ENCODE assay signal across 8 mouse cellular contexts in the genomic region with DNA sequence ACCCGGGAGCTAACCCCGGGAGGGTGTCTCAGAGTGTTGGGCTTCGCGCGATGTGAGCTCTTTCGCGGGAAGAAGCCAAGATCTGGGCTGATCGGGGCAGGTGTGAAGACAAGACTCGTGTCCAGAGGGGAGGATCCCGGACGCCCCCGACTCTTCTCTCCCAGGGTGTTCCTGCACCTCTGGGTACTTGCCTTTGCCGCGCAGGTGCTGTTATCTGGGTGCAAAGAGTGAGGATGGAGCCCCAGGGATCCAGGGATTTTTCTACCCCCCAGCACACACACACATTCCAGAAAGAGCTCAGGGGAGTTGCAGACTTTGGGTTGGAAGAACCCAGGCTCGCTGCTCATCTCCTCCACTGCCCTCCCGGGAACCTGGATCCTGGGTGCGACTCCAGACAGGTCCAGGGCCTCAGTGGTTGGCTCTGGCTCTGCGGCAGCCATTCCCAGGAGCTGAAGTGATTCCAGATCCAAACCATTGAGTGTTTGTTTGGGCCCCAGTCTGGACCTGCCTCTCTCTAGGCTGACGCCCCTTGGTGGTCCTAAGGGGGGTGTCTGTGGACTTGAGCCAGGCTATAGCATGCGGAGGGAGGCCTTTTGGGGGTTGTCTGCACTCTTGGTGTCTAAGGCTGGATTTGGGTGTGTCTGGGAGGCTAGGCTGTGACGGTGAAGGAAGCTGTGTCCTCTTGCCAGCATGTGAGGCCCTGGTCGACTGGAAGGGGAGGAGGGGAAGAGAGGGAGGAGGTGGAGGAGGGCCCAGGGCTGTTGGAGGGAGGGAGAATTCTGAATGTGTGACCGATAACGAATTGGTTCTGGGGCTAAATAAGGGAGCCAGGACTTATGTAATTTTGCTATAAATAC. TPM values are rescaled to one million over a fixed set of nuclear protein-coding genes. Genes with fewer than 3 reads are reported as not detected.
A peak's percentile ranks its signal among the peaks of the same experiment; 100 is the strongest.
DNase-seq lines count a peak whose midpoint lies in the region; ATAC-seq and TF ChIP-seq lines count a peak whose summit lies in the region.

No protein-coding gene starts in this region.

- peak; percentile 28; the same call in 1 of the 2 replicates for ATAC-seq in intestine, postnatal 0 days
- ATAC-seq in midbrain, embryonic 11.5 days (ENCODE audit: low FRiP score): peak; percentile 45; the same call in 1 of the 2 replicates

- H3K4me1 ChIP-seq in intestine, postnatal 0 days (replicated peaks; ENCODE audit: control insufficient read depth, insufficient read depth, low read length): peaks cover 9% of the 10 kb centered on the region
- peaks cover 69% of the 10 kb centered on the region for H3K4me1 ChIP-seq in limb, embryonic 10.5 days
- peaks cover 18% of the 10 kb centered on the region for H3K4me1 ChIP-seq in midbrain, embryonic 11.5 days (ENCODE audit: control insufficient read depth, insufficient read depth, low read length)

- peak overlapping the region; percentile 71 for H3K9ac ChIP-seq in intestine, postnatal 0 days (ENCODE audit: low read depth, low read length)
- H3K9ac ChIP-seq in midbrain, embryonic 11.5 days (ENCODE audit: low read length): peak overlapping the region; percentile 81

- WGBS in intestine, postnatal 0 days: 2% methylated on average over 24 of the region's 24 CpGs
- 4% methylated on average over 24 of the region's 24 CpGs for WGBS in limb, embryonic 10.5 days
- 2% methylated on average over 24 of the region's 24 CpGs for WGBS in midbrain, embryonic 11.5 days

- no peaks in the 10 kb centered on the region for H3K36me3 ChIP-seq in intestine, postnatal 0 days (ENCODE audit: control insufficient read depth, insufficient read depth)
- H3K36me3 ChIP-seq in limb, embryonic 10.5 days: no peaks in the 10 kb centered on the region
- H3K36me3 ChIP-seq in midbrain, embryonic 11.5 days (ENCODE audit: control insufficient read depth, insufficient read depth, low read length): no peaks in the 10 kb centered on the region

- peak; percentile 60 to 81 for DNase-seq in adrenal gland, adult (ENCODE audit: inconsistent age in 2 of 2, low spot score in 1 of 2)
- DNase-seq in adrenal gland, postnatal 4 days (ENCODE audit: low spot score in 2 of 2): no peak
- DNase-seq in embryo, embryonic 11 days: peak; percentile 58
- DNase-seq in gastrocnemius, postnatal 25 days: peak; percentile 75
- peak; percentile 51 for DNase-seq in limb, embryonic 10.5 days (ENCODE audit: low spot score)
- peak; percentile 93 for DNase-seq in midbrain, embryonic 11.5 days (ENCODE audit: low spot score, missing footprints)
- peak; percentile 34 to 38 for DNase-seq in spleen, postnatal 14 days (ENCODE audit: low spot score in 2 of 2)

- TF ChIP-seq CTCF in intestine, postnatal 0 days (IDR thresholded peaks at IDR 0.05; ENCODE audit: low read depth): no peak

- peak overlapping the region; percentile 64 for H3K27ac ChIP-seq in intestine, postnatal 0 days (ENCODE audit: low read depth, low read length)
- peak overlapping the region; percentile 92 for H3K27ac ChIP-seq in limb, embryonic 10.5 days
- H3K27ac ChIP-seq in midbrain, embryonic 11.5 days (ENCODE audit: low read depth, low read length): no peak overlapping the region

- peak overlapping the region; percentile 64 for H3K4me3 ChIP-seq in intestine, postnatal 0 days (ENCODE audit: low read depth, low read length)
- H3K4me3 ChIP-seq in limb, embryonic 10.5 days: peak overlapping the region; percentile 95
- H3K4me3 ChIP-seq in midbrain, embryonic 11.5 days (ENCODE audit: low read depth, low read length): peak overlapping the region; percentile 60

- H3K4me2 ChIP-seq in intestine, postnatal 0 days (replicated peaks; ENCODE audit: low read depth): peak overlapping the region; percentile 89
- H3K4me2 ChIP-seq in midbrain, embryonic 11.5 days: peak overlapping the region; percentile 77

- H3K27me3 ChIP-seq in intestine, postnatal 0 days (replicated peaks; ENCODE audit: control insufficient read depth, insufficient read depth, low read length): no peaks in the 10 kb centered on the region
- H3K27me3 ChIP-seq in limb, embryonic 10.5 days (ENCODE audit: low read depth, poor library complexity, severe bottlenecking): peaks cover 15% of the 10 kb centered on the region
- H3K27me3 ChIP-seq in midbrain, embryonic 11.5 days (ENCODE audit: control insufficient read depth, insufficient read depth, low read length): peaks cover 7% of the 10 kb centered on the region; the same call in 1 of the 2 replicates

- no peaks in the 10 kb centered on the region for H3K9me3 ChIP-seq in intestine, postnatal 0 days (ENCODE audit: control insufficient read depth)
- H3K9me3 ChIP-seq in limb, embryonic 10.5 days (replicated peaks): no peaks in the 10 kb centered on the region
- no peaks in the 10 kb centered on the region for H3K9me3 ChIP-seq in midbrain, embryonic 11.5 days (ENCODE audit: control insufficient read depth, low read length)

RNA-seq across cellular contexts. Expression of a gene that starts 1.3 kb away (rescaled TPM):
- 10 to 100 TPM; 60.4 to 65.7 TPM for total RNA-seq in adrenal gland, postnatal 4 days (2021)
- 10 to 100 TPM; 14.5 to 16.8 TPM for total RNA-seq in gastrocnemius, postnatal 25 days (2021)
- 10.0 and 10.5 TPM in 2 replicates for polyA plus RNA-seq in intestine, postnatal 0 days (2015; fragmentation: Nextera tagmentation; extraction: Ambion mirVana)
- 18.6 and 22.8 TPM in 2 replicates for polyA plus RNA-seq in limb, embryonic 10.5 days (2016; fragmentation: Nextera tagmentation; extraction: Ambion mirVana)
- polyA plus RNA-seq in midbrain, embryonic 11.5 days (2014; fragmentation: Nextera tagmentation; extraction: Ambion mirVana): 11.6 and 14.9 TPM in 2 replicates

RNA-seq across cellular contexts. Expression of a gene that starts 40.3 kb away (rescaled TPM):
- total RNA-seq in adrenal gland, postnatal 4 days (2021): 1 to 10 TPM; 1.7 to 2.2 TPM
- total RNA-seq in gastrocnemius, postnatal 25 days (2021): under 1 TPM; 0.08 TPM
- polyA plus RNA-seq in intestine, postnatal 0 days (2015; fragmentation: Nextera tagmentation; extraction: Ambion mirVana): 1.1 and 1.5 TPM in 2 replicates
- 0.13 and 0.51 TPM in 2 replicates for polyA plus RNA-seq in limb, embryonic 10.5 days (2016; fragmentation: Nextera tagmentation; extraction: Ambion mirVana)
- 0.05 and 0.15 TPM in 2 replicates for polyA plus RNA-seq in midbrain, embryonic 11.5 days (2014; fragmentation: Nextera tagmentation; extraction: Ambion mirVana)

RNA-seq across cellular contexts. Expression of a gene that starts 40.4 kb away (rescaled TPM):
- not detected for total RNA-seq in adrenal gland, postnatal 4 days (2021)
- not detected for total RNA-seq in gastrocnemius, postnatal 25 days (2021)
- polyA plus RNA-seq in intestine, postnatal 0 days (2015; fragmentation: Nextera tagmentation; extraction: Ambion mirVana): not detected in 2 replicates
- polyA plus RNA-seq in limb, embryonic 10.5 days (2016; fragmentation: Nextera tagmentation; extraction: Ambion mirVana): not detected in 2 replicates
- polyA plus RNA-seq in midbrain, embryonic 11.5 days (2014; fragmentation: Nextera tagmentation; extraction: Ambion mirVana): 0.15 TPM in 1 of 2 replicates, not detected in the other

RNA-seq across cellular contexts. Expression of a gene that starts 46.8 kb away (rescaled TPM):
- 10 to 100 TPM; 27.5 to 30.1 TPM for total RNA-seq in adrenal gland, postnatal 4 days (2021)
- 1 to 10 TPM; 4.0 to 5.3 TPM for total RNA-seq in gastrocnemius, postnatal 25 days (2021)
- 17.0 and 18.4 TPM in 2 replicates for polyA plus RNA-seq in intestine, postnatal 0 days (2015; fragmentation: Nextera tagmentation; extraction: Ambion mirVana)
- 52.0 and 69.4 TPM in 2 replicates for polyA plus RNA-seq in limb, embryonic 10.5 days (2016; fragmentation: Nextera tagmentation; extraction: Ambion mirVana)
- polyA plus RNA-seq in midbrain, embryonic 11.5 days (2014; fragmentation: Nextera tagmentation; extraction: Ambion mirVana): 87.9 and 96.4 TPM in 2 replicates

RNA-seq across cellular contexts. Expression of a gene that starts 50.1 kb away (rescaled TPM):
- total RNA-seq in adrenal gland, postnatal 4 days (2021): not detected
- total RNA-seq in gastrocnemius, postnatal 25 days (2021): not detected
- not detected in 2 replicates for polyA plus RNA-seq in intestine, postnatal 0 days (2015; fragmentation: Nextera tagmentation; extraction: Ambion mirVana)
- polyA plus RNA-seq in limb, embryonic 10.5 days (2016; fragmentation: Nextera tagmentation; extraction: Ambion mirVana): not detected in 2 replicates
- not detected in 2 replicates for polyA plus RNA-seq in midbrain, embryonic 11.5 days (2014; fragmentation: Nextera tagmentation; extraction: Ambion mirVana)

Comparison
In these comparisons a context has a peak if more than half of its experiments do, and no peak if none do; other contexts are left out.
1. DNase-seq: peak in adrenal gland, adult (2 of 2), embryo, embryonic 11 days (single experiment), gastrocnemius, postnatal 25 days (single experiment), limb, embryonic 10.5 days (single experiment), midbrain, embryonic 11.5 days (single experiment) and spleen, postnatal 14 days (2 of 2); none in adrenal gland, postnatal 4 days (0 of 2).
2. Peak in every context shown above with its lines, with median percentiles within 50 percentile points of each other: H3K4me3 ChIP-seq.